Mouse (Mus musculus) frontal cortex, adult (tissue): ENCODE measurements around the gene Abl1.

ENCODE experiments used
- ATAC-seq: cut with Nextera tagmentation; 2 replicates; pipeline ENCODE4 v1.9.2; 2017; ENCODE audit warnings: mild to moderate bottlenecking, moderate library complexity, mixed read lengths; ENCODE audit not compliant: low TSS enrichment

The Abl1 gene

DNA sequence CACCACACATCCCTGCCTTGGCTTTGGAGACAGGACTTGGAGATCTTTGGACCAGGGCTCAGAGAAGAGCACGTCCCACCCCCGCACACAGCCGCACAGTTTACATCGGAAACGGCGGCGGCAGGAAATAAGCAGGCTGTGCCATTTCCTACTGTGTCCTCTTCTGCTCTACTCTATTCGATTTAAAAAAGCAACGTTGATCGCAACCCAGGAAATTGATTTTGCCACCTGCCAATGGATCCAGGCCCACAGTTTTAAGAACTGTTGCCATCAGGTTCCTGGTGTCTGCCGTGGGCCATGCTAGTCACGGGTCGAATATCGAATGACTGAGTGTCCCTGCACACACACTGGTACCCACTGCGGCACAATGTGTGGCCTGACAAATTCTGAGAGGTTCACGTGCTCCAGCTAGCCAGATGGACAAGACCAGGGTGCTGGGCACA, 137.3 kb downstream of the Abl1 start:
- ATAC-seq: no peak

- ATAC-seq: peak; percentile 24; the same call in 1 of the 2 replicates
These were observed 138.2 kb downstream of the Abl1 start for GRCm38 (mm10) chr2:31826094-31827085.

- ATAC-seq: no peak
These were observed 139.7 kb downstream of the Abl1 start for GRCm38 (mm10) chr2:31827877-31828276.

GRCm38 (mm10) chr2:31828311-31828825, 140.2 kb downstream of the Abl1 start:
- no peak for ATAC-seq

DNA sequence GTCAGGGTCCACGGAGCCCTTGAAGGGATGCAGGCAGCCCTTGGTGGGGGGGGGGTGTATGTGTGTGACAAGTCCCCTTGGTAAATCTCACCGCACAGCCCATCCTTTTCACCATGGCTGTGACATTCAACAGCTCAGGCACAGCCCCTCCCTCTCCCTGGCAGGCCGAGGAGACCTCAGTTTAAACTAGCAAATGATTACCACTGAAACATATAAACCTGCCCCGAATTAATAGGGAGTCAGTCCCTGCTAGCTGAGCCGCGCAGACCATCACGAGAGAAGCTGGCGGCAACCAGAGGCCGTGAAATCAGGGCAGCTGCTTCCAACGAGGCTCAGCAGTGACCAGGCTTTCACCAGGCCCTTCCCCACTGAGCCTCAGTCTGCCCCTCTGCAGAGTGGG, 147.9 kb downstream of the Abl1 start:
- no peak for ATAC-seq

GRCm38 (mm10) chr2:31836985-31837384, 148.8 kb downstream of the Abl1 start:
- no peak for ATAC-seq

DNA sequence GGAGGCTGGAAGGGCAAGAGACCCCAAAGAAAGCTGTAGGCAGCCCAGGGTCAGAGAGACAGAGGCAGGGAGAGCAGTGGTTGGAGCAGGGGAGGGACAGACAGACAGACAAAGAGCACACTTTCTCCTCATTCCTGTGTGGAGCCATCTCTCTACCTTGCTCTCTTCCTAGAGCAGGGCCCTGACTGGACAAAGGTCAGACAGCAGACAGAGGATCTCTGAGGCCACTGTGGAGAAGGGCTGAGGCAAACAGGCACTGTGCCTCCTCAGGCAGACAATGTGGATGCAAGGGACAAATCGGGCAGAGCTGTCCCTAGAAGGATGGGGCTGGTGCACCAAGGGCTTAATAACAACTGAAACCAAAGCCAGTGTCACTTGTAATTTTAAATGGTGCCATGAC, 150.7 kb downstream of the Abl1 start:
- no peak for ATAC-seq

DNA sequence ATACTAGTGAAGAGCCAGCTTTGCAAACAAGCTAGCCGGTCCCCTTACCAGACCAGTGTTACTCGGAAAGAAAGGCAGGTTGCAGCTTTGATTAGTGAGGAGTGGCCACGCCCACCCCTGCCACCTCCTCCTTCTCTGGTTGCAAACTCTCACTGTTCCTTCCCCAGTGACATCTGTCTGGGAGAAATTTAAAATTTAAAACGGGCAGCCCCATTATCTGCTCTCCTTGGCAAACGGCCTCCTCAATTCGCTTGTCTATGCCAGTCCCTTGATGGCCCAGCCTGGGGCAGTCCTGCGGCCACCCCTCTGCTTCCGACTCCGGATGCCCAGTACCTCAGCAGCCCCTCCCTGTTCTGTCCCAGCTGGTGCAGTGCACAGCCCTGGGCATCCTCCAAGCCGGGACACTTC, 156.6 kb downstream of the Abl1 start:
- ATAC-seq: no peak

DNA sequence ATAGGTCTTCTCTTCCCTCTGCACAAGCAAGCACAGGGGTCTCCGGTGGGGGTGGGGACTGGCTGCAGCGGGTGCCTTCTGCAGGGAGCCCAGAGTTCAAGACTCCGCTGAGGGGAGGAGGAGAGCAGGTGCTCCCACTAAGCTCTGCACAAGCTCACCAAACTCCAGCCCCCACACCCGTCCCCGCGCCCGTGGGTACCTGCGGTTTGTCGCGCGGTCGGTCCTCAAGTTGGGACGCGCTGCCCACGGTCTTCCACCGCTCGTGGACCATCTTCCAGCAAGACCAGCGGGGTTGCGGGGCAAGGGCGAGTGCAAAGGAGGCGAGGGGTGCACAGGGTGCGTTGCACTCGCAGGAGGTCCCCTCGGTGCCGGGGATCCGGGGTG, 157.3 kb downstream of the Abl1 start:
- no peak for ATAC-seq

DNA sequence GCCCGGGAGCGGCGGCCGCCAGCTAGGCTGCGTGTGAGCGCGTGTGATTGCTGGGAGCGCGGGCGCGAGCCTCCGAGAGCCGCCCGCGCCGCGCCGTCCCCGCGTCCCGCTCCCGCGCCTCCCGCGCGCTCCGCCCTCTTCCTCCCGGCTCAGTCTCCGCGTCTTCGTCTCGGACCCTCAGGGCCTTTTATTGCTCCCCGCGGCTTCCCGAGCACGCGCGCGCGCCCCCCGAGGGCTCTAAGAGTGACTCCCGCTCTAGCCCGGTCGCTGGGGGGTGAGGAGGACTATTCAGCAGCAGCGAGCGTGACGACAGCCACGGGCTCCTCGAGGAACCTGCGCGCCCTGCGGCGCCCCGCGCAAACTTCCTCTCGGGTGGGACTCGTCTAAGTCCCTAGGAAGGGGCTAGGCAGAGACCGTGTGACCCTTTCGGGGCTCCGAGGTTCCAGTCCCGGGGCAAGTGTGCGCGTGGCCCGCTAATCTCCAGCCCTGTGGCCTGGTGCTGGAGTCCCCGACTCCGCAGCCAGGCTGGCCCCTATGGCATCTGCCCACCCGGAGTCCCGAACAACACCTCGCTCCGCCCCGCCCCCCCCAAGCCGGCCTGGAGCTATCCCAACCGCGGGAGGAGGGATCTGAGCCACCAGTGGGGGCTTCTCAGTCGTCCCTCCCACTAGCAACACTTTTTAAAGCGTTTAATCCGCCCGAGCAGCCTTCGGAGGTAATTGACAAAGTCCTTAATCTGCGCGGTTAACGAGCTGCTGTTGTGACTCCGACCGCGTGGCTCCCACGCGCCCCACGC, 157.9 kb downstream of the Abl1 start, which contains the start of gene Fibcd1:
Fibcd1 (minus strand) TSS at position 110 of the 796 bp plus-strand sequence.
- ATAC-seq: peak; percentile 57; the same call in 1 of the 2 replicates

DNA sequence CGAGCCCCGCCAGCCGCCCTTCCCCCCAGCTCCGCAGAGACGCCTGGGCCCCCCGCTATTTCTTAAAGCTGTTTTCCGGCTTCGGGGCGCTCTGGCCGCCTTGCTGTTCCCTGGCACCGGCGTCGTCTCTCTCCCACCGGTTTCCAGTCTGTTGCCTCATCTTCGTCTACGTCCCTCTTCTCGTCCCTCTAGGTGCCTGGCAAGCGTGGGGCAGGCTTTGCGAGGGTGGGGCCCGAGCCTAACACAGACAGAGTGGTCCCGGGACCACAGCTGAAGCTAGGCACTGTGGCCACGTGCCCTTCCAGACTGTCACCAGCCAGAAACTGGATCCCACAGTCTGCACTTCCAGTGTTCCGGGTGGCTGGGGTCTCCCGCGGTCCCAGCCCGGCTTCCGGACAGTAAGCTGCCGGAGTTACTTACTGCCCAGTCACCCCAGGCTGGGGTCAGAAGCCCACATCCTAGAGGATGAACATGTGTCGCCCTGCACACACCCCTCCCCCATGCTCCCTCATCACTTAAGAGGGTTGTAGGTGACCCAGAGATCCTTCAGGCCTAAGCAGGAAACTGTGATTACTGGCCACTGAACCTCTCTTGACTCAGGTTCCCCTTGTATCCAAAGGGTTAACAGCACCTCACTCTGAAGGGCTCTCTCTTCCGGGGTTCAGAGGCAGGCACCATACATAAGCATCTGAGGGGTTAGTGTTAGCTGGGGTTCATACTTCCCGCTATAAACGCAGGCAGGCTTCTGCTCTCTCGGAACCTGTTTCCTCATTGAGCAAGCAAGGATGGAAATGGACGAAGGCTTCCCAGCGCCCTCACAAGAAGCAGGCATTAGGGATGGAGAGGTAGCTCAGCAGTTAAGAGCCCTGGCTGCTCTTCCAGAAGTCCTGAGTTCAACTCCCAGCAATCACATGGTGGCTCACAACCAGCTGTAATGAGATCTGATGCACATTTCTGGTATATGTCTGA, 158.8 kb downstream of the Abl1 start:
- no peak for ATAC-seq

DNA sequence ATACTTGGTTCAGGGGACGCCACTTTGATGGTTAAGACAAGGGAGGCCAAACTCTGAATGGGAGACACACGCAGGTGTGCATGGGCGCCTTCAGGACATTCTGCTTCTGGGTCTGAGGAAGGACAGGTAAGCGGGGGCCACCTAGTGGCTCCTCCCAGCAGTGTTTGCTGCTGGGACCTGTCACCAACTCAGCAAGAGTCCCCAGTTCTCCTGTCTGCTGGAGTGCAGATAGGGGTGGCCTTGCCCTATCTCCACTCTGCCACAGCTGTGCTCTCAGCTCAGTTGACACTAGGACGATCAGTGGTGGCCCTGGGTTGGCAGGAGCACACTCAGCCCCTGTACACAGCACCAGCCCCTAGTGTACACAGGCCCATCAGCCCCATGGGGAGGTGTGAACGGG, 159.7 kb downstream of the Abl1 start:
- ATAC-seq: peak; percentile 56; the same call in 1 of the 2 replicates

GRCm38 (mm10) chr2:31850141-31850540, 162.0 kb downstream of the Abl1 start:
- ATAC-seq: no peak
